Mouse (Mus musculus): ENCODE measurements around the gene Ctbp2.

DNA sequence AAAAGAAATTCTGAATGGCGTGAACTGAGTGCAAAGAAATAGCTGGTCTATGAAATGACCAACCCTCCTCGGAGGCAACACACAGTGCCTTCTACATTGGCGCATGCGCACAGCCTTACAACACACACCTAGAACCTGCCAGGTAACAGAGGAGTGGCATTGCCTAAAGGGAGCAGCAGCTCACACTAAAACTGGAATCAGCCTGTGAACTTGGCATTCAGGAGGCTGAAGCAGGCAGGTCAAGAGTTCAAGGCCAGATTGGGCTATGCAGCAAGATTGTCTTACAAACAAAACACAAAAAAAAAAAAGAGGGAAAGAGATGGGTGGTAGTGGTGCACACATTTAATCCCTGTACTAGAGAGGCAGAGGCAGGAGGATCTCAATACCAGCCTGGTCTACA, 14.7 kb downstream of the Ctbp2 start:
- TF ChIP-seq POLR2A (IDR thresholded peaks at IDR 0.05; ENCODE audit: low read depth, low read length) (no peak), CTCF (IDR thresholded peaks at IDR 0.05; ENCODE audit: extremely low read depth, insufficient read depth, insufficient read length, insufficient replicate concordance) (no peak)
